Mouse (Mus musculus) frontal cortex, postnatal 14 days (tissue): ENCODE results near the gene Marc2.
A peak's percentile ranks its signal among the peaks of the same experiment; 100 is the strongest.

Experiments used
- DNase-seq, 2 experiments: peaks; one replicate each; pipeline ENCODE4 v3.0.0; 2022; ENCODE audit warnings: low spot score in 2 of 2

Marc2 gene

DNA sequence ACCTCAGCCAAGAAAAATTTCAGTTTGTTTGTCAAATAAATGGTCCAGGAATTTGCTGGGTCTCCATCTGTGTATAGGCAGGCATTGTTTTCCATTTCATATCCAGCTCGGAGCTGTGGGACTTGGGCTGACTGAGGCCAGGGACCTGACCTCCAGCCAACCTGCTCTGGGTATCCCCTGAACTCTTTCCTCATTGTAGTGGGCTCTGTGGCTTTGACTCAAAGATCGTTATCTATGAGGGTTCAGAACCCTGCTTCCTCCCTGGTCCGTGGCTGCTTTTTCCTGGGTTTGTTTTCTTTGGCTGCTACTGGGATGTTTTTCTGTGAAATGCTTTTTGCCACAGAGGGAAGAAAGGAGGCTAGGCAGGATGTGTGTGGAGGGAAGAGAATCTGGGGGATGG, 7.7 kb upstream of the Marc2 start:
- no peak for DNase-seq

- peak in 1 of 2 experiments; percentile 47 for DNase-seq
Observed at GRCm38 (mm10) chr1:184853339-184853738, 7.1 kb upstream of the Marc2 start.

- peak; percentile 55 to 74 for DNase-seq
Observed at GRCm38 (mm10) chr1:184851741-184852618, 5.7 kb upstream of the Marc2 start.

DNA sequence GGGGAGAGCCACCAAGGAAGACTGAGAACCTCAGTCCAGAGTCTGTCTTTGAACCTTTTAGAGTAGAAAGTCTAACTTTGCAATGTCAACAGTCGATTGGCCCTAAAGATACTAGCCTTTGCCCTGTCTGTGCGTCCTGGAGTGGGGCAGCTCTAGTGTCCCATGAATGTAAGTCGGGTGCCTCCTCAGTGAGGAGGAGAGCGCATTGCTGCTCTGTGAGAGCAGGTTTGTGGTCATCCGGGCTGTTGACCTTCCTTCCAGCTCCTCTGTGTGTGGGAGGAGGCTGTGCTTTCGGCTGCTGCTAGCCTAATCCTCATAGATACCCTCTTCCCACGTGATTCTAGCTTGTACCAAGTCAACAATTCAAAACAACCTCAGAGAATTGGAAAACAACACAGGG, 4.9 kb upstream of the Marc2 start:
- DNase-seq = no peak

DNA sequence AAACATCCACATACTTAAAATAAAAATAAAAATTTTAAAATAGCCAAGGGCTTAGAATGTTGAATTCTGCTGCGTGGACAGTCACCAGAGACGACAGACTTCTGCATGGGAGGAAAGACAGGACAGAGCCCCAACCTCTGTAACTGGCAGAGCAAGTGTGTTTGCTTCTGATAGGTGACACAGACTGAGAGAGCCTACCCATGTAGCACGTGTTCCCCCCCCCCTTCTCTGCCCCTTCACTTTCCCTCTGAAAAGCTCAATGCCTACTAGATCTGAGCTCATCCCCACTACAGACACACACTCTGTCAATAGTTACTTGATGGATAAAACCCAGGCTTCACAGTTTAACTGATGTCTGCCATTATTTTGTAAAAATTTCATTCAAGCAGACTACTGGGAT, 722 bp upstream of the Marc2 start:
- no peak for DNase-seq

DNA sequence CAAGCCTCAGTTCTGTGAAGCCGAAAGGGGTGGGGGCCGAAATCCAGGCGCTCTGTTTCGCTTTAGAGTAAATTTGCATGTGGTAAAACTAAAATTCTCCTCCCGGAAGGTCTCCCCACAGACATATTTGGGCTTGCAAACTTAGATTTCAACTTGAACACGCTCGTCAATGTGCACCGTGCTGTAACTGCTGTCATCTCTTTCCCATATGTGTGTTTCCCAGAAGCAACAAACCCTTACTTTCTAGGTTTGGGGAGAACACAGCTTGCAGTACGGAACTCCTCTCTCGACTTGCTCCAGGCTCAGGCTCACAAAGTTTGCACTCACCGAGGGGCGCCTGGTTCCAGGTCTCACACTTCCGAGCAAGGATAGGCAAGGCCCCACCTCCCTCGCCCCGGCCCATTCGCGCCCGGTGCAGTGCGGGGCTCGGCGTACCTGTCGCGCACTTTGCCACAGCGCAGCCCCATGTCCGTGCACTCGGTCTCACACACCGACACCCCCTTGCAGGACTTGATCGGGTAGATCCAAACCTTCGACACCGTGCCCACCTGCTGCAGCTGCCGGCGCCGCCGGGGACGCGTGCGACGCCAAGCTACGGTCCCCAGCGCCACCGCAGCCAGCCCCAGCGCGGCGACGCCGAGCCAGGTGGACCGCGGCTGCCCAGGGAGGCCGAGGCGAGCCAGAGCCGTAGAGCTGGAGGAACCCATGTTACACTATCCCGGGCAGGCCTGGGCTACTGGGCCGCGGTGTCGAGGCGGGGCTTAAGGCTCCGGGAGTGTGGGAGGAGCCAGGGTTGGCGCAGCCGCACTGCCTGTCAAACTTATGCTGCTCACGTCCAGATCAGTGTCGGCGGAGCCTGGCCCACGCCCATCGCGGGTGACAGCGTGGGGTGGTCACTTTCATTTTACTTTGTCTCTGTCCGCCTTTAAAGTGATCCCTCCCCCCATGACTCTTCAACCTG, 860 bp downstream of the Marc2 start:
- peak; percentile 77 for DNase-seq

DNA sequence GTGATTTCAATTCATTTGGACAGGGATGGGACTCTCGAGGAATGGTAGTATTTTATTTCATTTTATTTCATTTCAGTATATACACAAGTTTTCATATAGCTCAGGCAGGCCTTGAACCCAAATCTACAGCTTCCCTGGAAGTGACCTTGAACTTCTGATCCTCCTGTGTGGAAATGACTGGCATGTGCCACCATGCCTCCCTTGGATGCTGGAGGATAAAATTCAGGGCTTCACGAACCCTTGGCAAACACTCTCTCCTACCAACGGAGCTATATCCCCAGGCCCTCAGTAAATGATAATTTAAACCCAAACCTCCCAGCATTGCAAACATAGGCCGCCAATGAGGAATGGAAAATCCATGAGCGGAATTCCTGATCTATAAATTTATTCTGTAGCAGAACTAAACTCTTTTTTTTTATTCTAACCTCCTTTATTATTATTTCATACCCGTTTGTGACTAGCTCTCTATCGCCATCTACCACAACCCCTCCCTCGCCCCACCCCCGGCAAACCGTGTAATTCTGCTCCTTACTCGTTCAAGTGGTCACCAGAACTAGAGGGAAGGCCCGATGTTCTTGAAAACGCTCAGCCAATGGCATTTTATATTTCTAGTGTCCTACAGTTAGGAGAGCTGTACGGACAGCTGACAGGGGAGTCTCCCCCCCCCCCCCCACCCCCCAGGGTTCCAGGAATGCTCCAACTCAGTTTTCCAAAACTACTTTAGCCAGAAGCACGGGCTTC, 1.8 kb downstream of the Marc2 start:
- no peak for DNase-seq

DNA sequence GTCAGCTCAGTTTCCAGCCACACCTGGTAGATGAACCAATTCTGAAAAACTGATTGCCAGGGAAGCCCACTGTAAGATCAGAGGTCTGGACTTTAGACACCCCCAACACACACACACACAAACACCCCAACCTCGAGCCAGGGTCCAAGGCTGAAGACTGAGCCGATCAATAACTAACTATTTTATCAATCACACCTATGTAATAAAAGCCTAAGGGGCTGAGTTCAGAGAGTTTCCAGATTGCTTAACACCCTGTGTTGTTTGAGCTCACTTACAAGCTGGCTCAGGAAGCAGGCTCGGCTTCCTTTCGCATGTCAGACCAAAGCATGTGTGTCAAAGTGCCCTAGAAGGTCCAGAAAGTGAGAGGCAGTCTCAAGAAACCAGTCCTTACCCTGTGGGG, 8.6 kb downstream of the Marc2 start:
- no peak for DNase-seq

- no peak for DNase-seq
Observed at GRCm38 (mm10) chr1:184836350-184836749, 9.9 kb downstream of the Marc2 start.

- no peak for DNase-seq
Observed at GRCm38 (mm10) chr1:184833499-184833898, 12.8 kb downstream of the Marc2 start.

DNA sequence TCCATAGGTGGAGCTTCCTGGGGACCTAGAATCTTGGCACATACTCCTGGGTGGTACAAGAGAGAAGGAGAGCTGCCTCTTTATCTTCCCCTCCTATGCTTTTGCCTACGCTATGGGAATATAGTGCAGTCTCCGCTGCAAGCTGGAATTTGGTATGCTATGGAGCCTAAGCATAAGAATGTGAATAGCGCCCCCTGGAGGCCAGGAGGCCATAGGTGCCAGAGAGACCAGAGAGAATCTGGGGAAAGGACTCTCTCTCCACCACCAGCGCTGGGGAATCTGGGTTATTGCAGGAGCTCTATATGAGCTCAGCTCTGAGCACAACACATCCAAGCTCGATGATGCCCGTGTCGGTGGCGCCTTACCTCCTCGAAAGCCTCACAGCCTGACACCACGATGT, 14.0 kb downstream of the Marc2 start:
- no peak for DNase-seq

GRCm38 (mm10) chr1:184829897-184830296, 16.4 kb downstream of the Marc2 start:
- no peak for DNase-seq

GRCm38 (mm10) chr1:184827175-184827701, 19.0 kb downstream of the Marc2 start:
- DNase-seq = no peak

GRCm38 (mm10) chr1:184825093-184825492, 21.2 kb downstream of the Marc2 start:
- DNase-seq = no peak

- peak; percentile 70 to 80 for DNase-seq
Observed at GRCm38 (mm10) chr1:184824439-184824851, 21.8 kb downstream of the Marc2 start.

DNA sequence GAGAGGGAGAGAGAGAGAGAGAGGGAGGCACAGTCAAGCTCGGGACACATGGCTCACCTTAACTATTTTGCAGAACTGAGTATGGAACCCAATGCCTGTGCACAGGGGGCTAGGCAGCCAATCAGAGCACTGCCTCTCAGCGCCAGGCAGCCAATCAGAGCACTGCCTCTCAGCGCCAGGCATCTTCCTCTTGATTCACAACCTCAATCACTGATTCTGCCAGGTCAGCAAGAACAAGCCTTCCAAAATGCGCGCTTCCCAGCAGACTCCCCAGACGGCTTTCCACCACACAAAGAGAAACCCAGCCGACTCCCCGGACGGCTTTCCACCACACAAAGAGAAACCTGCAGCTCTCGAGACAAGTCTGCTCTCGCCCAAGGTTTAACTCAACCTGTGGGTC, 23.6 kb downstream of the Marc2 start:
- no peak for DNase-seq

- DNase-seq = no peak
Observed at GRCm38 (mm10) chr1:184817768-184818167, 28.5 kb downstream of the Marc2 start.

DNA sequence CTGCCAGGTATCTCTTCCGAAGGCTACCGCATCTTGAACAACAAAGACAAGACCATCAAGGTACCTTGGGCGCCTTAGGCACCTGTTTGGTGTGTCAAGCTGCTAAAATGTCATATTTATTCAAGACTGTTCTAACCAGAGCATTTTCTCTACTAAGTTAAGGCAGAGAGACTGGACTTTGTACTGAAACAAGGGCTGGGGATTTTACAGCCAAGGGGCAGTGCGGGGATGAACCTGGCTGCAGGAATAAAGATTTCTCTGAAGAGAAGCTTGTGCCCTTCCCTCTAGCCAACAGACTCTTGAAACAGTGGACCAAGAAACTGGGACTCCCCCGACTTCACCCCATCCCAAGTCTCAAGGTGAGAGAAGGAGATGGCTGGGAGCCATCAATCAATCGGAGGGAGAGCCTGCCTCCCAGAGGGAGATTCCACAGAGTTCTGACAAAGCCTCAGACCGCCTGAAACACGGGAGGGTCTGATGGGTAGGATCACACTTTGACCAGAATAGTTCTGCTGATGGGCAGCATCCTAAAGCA, 34.5 kb downstream of the Marc2 start:
- no peak for DNase-seq

DNA sequence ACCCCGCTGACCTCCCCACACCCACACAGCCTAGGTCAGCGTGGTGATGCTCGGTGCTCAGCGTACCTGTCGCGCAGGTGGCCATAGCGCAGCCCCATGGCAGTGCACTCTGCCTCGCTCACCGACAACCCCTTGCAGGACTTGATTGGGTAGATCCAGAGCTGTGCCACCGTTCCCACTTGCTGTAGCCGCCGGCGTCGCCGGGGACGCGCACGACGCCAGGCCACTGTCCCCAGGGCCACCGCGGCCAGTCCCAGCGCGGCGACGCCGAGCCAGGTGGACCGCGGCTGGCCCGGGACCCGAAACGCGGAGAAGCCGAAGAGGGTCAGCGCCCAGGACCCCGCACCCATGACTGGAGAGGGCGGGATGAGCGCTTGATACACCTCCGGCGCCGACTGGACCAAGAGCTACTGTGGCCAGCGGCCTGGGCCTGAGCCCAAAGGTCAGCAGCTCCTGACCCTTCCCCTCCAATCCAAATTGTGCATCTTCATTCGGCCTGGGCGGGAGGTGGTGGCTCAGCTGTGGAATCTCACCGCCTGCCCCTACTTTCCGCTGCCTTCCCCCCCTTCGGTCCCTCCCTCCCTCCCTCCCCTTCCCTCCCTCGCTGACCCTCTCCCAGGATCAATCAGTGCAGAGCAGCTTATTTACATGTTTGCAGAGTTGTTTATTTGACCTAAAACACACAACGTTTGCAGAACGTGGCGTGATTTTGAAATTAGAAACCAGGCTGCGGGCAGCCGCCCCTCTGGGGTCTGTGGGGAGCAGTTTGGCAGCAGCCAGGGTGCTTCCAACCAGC, 35.3 kb downstream of the Marc2 start, which contains the start of gene Marc1:
Gene Marc1 (minus strand): TSS at position 534 of the 796 bp plus-strand sequence.
- no peak for DNase-seq

DNA sequence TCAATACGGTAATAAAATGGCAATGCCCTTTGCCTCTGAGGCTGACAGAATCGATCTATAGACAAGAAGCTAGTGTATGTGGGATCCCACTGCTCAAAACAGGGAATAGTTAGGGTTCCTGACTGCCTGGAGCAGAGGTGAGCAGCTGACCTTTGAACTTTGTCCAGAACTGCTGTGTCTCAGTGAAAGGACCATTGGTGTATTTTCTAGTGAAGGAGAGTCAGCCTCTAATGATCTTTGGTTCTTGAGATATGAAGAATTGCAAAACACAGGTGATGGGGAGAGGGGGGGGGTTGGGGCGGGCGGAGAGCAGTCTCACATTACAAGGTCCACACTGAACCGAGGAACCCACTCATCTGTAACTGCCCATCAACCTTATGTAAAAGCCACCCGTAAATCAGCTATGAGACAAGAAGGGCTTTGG, 36.7 kb downstream of the Marc2 start:
- no peak for DNase-seq
